Mouse (Mus musculus): Measurements from ENCODE around the gene Aph1c. TPM values are rescaled to one million over a fixed set of nuclear protein-coding genes. Genes with fewer than 3 reads are reported as not detected.
"Not testable (repeated sequence)": the region's sequence is repeated elsewhere in the genome, so short reads cannot be mapped to it uniquely, and the experiment has no call there.

Aph1c gene
- total and polyA plus RNA-seq, 2 experiments = 0.43 to 0.65 TPM

- no peaks in the 10 kb centered on the region for H3K27me3 ChIP-seq (ENCODE audit: control insufficient read depth, insufficient read depth, low read length)
- 41% methylated on average over 5 of the region's 5 CpGs for WGBS
- peak within 1 kb of the TSS; percentile 58 for H3K4me3 ChIP-seq (ENCODE audit: insufficient read depth, low read depth, low read length)
- H3K9ac ChIP-seq (ENCODE audit: low read depth, low read length) = peak within 1 kb of the TSS; percentile 11; the same call in 1 of the 2 replicates
- H3K79me2 ChIP-seq (ENCODE audit: control insufficient read depth, insufficient read depth, low read length) = no peaks in the 10 kb centered on the region
- no peak within 1 kb of the TSS for H3K27ac ChIP-seq (replicated peaks; ENCODE audit: insufficient read depth, low read depth, low read length)
- no peak for DNase-seq (ENCODE audit: extremely low read depth, low read depth, low spot score)
- TF ChIP-seq POLR2A (IDR thresholded peaks at IDR 0.05; ENCODE audit: extremely low read depth, insufficient read depth, low read length) (no peak), CTCF (IDR thresholded peaks at IDR 0.05; ENCODE audit: low read depth, low read length) (no peak)
- no peaks in the 10 kb centered on the region for H3K36me3 ChIP-seq (ENCODE audit: control insufficient read depth, insufficient read depth, low read length)
- peaks cover 4% of the 10 kb centered on the region for H3K4me1 ChIP-seq (ENCODE audit: control insufficient read depth, insufficient read depth, low read length)
These were observed 37.8 kb downstream of the Aph1c start, which contains the start of gene Gm10647 for GRCm38 (mm10) chr9:66796739-66797138. Gene Gm10647, plus strand, starts transcription at chr9:66797039.

GRCm38 (mm10) chr9:66795464-66796324 is 38.8 kb downstream of the Aph1c start, which contains the start of gene Aph1b:
Gene Aph1b, minus strand, starts transcription at chr9:66795490.
- Histone ChIP-seq H3K9ac (ENCODE audit: low read depth, low read length) (peak within 1 kb of the TSS; percentile 51), H3K27me3 (ENCODE audit: control insufficient read depth, insufficient read depth, low read length) (no peaks in the 10 kb centered on the region), H3K4me1 (ENCODE audit: control insufficient read depth, insufficient read depth, low read length) (peaks cover 4% of the 10 kb centered on the region), H3K4me3 (ENCODE audit: insufficient read depth, low read depth, low read length) (peak within 1 kb of the TSS; percentile 58), H3K36me3 (ENCODE audit: control insufficient read depth, insufficient read depth, low read length) (no peaks in the 10 kb centered on the region), H3K27ac (replicated peaks; ENCODE audit: insufficient read depth, low read depth, low read length) (peak within 1 kb of the TSS; percentile 67), H3K79me2 (ENCODE audit: control insufficient read depth, insufficient read depth, low read length) (no peaks in the 10 kb centered on the region)
- TF ChIP-seq CTCF (IDR thresholded peaks at IDR 0.05; ENCODE audit: low read depth, low read length) (no peak), POLR2A (IDR thresholded peaks at IDR 0.05; ENCODE audit: extremely low read depth, insufficient read depth, low read length) (peak; percentile 16; the same call in 1 of the 2 replicates)
- WGBS = under 1% methylated on average over 42 of the region's 42 CpGs
- peak; percentile 98 for DNase-seq (ENCODE audit: extremely low read depth, low read depth, low spot score)

GRCm38 (mm10) chr9:66794629-66795463 is 39.7 kb downstream of the Aph1c start:
- Histone ChIP-seq H3K79me2 (ENCODE audit: control insufficient read depth, insufficient read depth, low read length) (no peaks in the 10 kb centered on the region), H3K9ac (ENCODE audit: low read depth, low read length) (peak overlapping the region; percentile 49), H3K27me3 (ENCODE audit: control insufficient read depth, insufficient read depth, low read length) (no peaks in the 10 kb centered on the region), H3K27ac (replicated peaks; ENCODE audit: insufficient read depth, low read depth, low read length) (no peak overlapping the region), H3K4me3 (ENCODE audit: insufficient read depth, low read depth, low read length) (peak overlapping the region; percentile 58), H3K4me1 (ENCODE audit: control insufficient read depth, insufficient read depth, low read length) (peaks cover 4% of the 10 kb centered on the region), H3K36me3 (ENCODE audit: control insufficient read depth, insufficient read depth, low read length) (no peaks in the 10 kb centered on the region)
- TF ChIP-seq CTCF (IDR thresholded peaks at IDR 0.05; ENCODE audit: low read depth, low read length) (no peak), POLR2A (IDR thresholded peaks at IDR 0.05; ENCODE audit: extremely low read depth, insufficient read depth, low read length) (no peak)
- DNase-seq (ENCODE audit: extremely low read depth, low read depth, low spot score) = no peak
- 4% methylated on average over 43 of the region's 43 CpGs for WGBS

- Histone ChIP-seq H3K79me2 (ENCODE audit: control insufficient read depth, insufficient read depth, low read length) (no peaks in the 10 kb centered on the region), H3K9ac (ENCODE audit: low read depth, low read length) (no peak overlapping the region), H3K4me1 (ENCODE audit: control insufficient read depth, insufficient read depth, low read length) (no peaks in the 10 kb centered on the region), H3K4me3 (ENCODE audit: insufficient read depth, low read depth, low read length) (no peak overlapping the region), H3K27ac (replicated peaks; ENCODE audit: insufficient read depth, low read depth, low read length) (no peak overlapping the region), H3K36me3 (ENCODE audit: control insufficient read depth, insufficient read depth, low read length) (no peaks in the 10 kb centered on the region; the same call in 1 of the 2 replicates), H3K27me3 (ENCODE audit: control insufficient read depth, insufficient read depth, low read length) (no peaks in the 10 kb centered on the region)
- no peak for TF ChIP-seq POLR2A (IDR thresholded peaks at IDR 0.05; ENCODE audit: extremely low read depth, insufficient read depth, low read length)
- TF ChIP-seq CTCF (IDR thresholded peaks at IDR 0.05; ENCODE audit: low read depth, low read length) = 0 out of 2 replicates have a peak, but pooled peaks have one; percentile 15
- peak; percentile 63 for DNase-seq (ENCODE audit: extremely low read depth, low read depth, low spot score)
- 4% methylated on average over 2 of the region's 2 CpGs for WGBS
These were observed 46.7 kb downstream of the Aph1c start for GRCm38 (mm10) chr9:66787821-66788220.

GRCm38 (mm10) chr9:66784552-66784951 is 50.0 kb downstream of the Aph1c start:
- WGBS = no CpG with 5 or more reads among the region's 3 CpGs
- H3K27me3 ChIP-seq (ENCODE audit: control insufficient read depth, insufficient read depth, low read length); H3K79me2 ChIP-seq (ENCODE audit: control insufficient read depth, insufficient read depth, low read length); DNase-seq (ENCODE audit: extremely low read depth, low read depth, low spot score); H3K27ac ChIP-seq (replicated peaks; ENCODE audit: insufficient read depth, low read depth, low read length); H3K4me1 ChIP-seq (ENCODE audit: control insufficient read depth, insufficient read depth, low read length); H3K4me3 ChIP-seq (ENCODE audit: insufficient read depth, low read depth, low read length); H3K9ac ChIP-seq (ENCODE audit: low read depth, low read length); H3K36me3 ChIP-seq (ENCODE audit: control insufficient read depth, insufficient read depth, low read length): not testable (repeated sequence)
